In genomic region chr13:5863408-5863891, GRCm38 (mm10) we compare ENCODE assay signal across 8 mouse cellular contexts. TPM values are rescaled to one million over a fixed set of nuclear protein-coding genes. Genes with fewer than 3 reads are reported as not detected.
DNase-seq lines count a peak whose midpoint lies in the region; ATAC-seq and TF ChIP-seq lines count a peak whose summit lies in the region.

No protein-coding gene starts in this region.

- intact Hi-C loops in gastrocnemius, adult 2 months (cut with DNase I), result loop anchor here (5.0 to 10.0 kb wide), 7 partner anchors 34 to 1091 kb away; no protein-coding TSS in a partner anchor
- intact Hi-C loops in gastrocnemius, postnatal 14 days (cut with DNase I; ENCODE audit: low total_unique reads), result no loop called here

- H3K36me3 ChIP-seq in lung, postnatal 0 days (ENCODE audit: insufficient read depth, low read length), result peaks cover 27% of the 10 kb centered on the region
- peaks cover 19% of the 10 kb centered on the region; the same call in 1 of the 2 replicates for H3K36me3 ChIP-seq in stomach, embryonic 16.5 days (ENCODE audit: control insufficient read depth, insufficient read depth, low read length)

- peaks cover 19% of the 10 kb centered on the region for H3K4me1 ChIP-seq in lung, postnatal 0 days (ENCODE audit: insufficient read depth, low read depth, low read length)
- H3K4me1 ChIP-seq in stomach, embryonic 16.5 days (ENCODE audit: control insufficient read depth, insufficient read depth, low read length), result peaks cover 20% of the 10 kb centered on the region

- peak; percentile 72 for TF ChIP-seq EP300 in lung, postnatal 0 days (IDR thresholded peaks at IDR 0.05)

- H3K4me2 ChIP-seq in lung, postnatal 0 days (replicated peaks; ENCODE audit: low read depth, low read length), result peak overlapping the region; percentile 73
- H3K4me2 ChIP-seq in stomach, embryonic 16.5 days (ENCODE audit: low read depth, low read length), result peak overlapping the region; percentile 66

- DNase-seq in gastrocnemius, adult 2 months, result no peak
- DNase-seq in gastrocnemius, postnatal 14 days, result no peak
- DNase-seq in adipocyte (ENCODE audit: low spot score), result peak; percentile 71
- peak; percentile 27 for DNase-seq in kidney, adult 11 months
- peak; percentile 92 for DNase-seq in lung, postnatal 0 days (ENCODE audit: low spot score)
- DNase-seq in spleen, postnatal 14 days (ENCODE audit: low spot score in 2 of 2), result no peak

- 0% methylated on average over 5 of the region's 5 CpGs for WGBS in lung, postnatal 0 days
- under 1% methylated on average over 5 of the region's 5 CpGs for WGBS in stomach, embryonic 16.5 days

- H3K27ac ChIP-seq in gastrocnemius, adult 2 months, result peak overlapping the region; percentile 97
- H3K27ac ChIP-seq in lung, postnatal 0 days (ENCODE audit: low read length), result peak overlapping the region; percentile 98
- H3K27ac ChIP-seq in stomach, embryonic 16.5 days (ENCODE audit: low read length), result peak overlapping the region; percentile 99

- H3K27me3 ChIP-seq in lung, postnatal 0 days (replicated peaks; ENCODE audit: insufficient read depth, low read length), result no peaks in the 10 kb centered on the region
- H3K27me3 ChIP-seq in stomach, embryonic 16.5 days (ENCODE audit: control insufficient read depth, insufficient read depth, low read length), result no peaks in the 10 kb centered on the region

- peak; percentile 13 for ATAC-seq in granulocyte monocyte progenitor cell, adult 5-6 weeks (replicated peaks; ENCODE audit: poor library complexity, severe bottlenecking)
- ATAC-seq in lung, postnatal 0 days, result peak; percentile 2
- no peak for ATAC-seq in stomach, embryonic 16.5 days (ENCODE audit: insufficient read depth, low FRiP score)

- no peaks in the 10 kb centered on the region for H3K9me3 ChIP-seq in lung, postnatal 0 days (ENCODE audit: low read length)
- no peaks in the 10 kb centered on the region for H3K9me3 ChIP-seq in stomach, embryonic 16.5 days (replicated peaks; ENCODE audit: control insufficient read depth, low read length)

- TF ChIP-seq CTCF in gastrocnemius, adult 2 months (IDR thresholded peaks at IDR 0.05), result no peak
- no peak for TF ChIP-seq CTCF in lung, postnatal 0 days (IDR thresholded peaks at IDR 0.05)

- peak overlapping the region; percentile 74 for H3K4me3 ChIP-seq in gastrocnemius, adult 2 months
- peak overlapping the region; percentile 94 for H3K4me3 ChIP-seq in lung, postnatal 0 days (ENCODE audit: low read depth, low read length)
- H3K4me3 ChIP-seq in stomach, embryonic 16.5 days (replicated peaks; ENCODE audit: low read length), result peak overlapping the region; percentile 89

- peak overlapping the region; percentile 98 for H3K9ac ChIP-seq in lung, postnatal 0 days (replicated peaks; ENCODE audit: low read depth)
- peak overlapping the region; percentile 92 for H3K9ac ChIP-seq in stomach, embryonic 16.5 days (ENCODE audit: low read length)

RNA-seq across cellular contexts. Expression of gene Klf6, which starts 2.2 kb away (rescaled TPM):
- 10 to 100 TPM; 23.9 to 34.5 TPM for total RNA-seq in gastrocnemius, adult 2 months (2021)
- total RNA-seq in gastrocnemius, postnatal 14 days (2021), result 10 to 100 TPM; 21.8 to 32.9 TPM
- 8.9 and 11.3 TPM in 2 replicates for total RNA-seq in granulocyte monocyte progenitor cell, adult 5-6 weeks (2014; fragmentation: Nextera tagmentation)
- total RNA-seq in granulocyte monocyte progenitor cell, adult 5-6 weeks (2017), result 59.3 and 73.1 TPM in 2 replicates
- polyA plus RNA-seq in lung, postnatal 0 days (2015; fragmentation: Nextera tagmentation; extraction: Ambion mirVana), result 201 and 219 TPM in 2 replicates
- polyA plus RNA-seq in stomach, embryonic 16.5 days (2015; fragmentation: Nextera tagmentation; extraction: Ambion mirVana), result 99.4 and 107 TPM in 2 replicates

Comparison
In these comparisons a context has a peak if more than half of its experiments do, and no peak if none do; other contexts are left out.
1. DNase-seq: peak in adipocyte (single experiment), kidney, adult 11 months (single experiment) and lung, postnatal 0 days (single experiment); none in gastrocnemius, adult 2 months (single experiment), gastrocnemius, postnatal 14 days (single experiment) and spleen, postnatal 14 days (0 of 2).
2. Peak in every context shown above with its lines, with median percentiles within 50 percentile points of each other: H3K27ac ChIP-seq and H3K4me3 ChIP-seq.